Mouse (Mus musculus): ENCODE measurements at regions not wholly inside any gene's neighbourhood (a gene's known extent, or its start where the extent isn't known, plus 50 kb on each side); places are given as distances from the start of the nearest gene placed in this dataset.

- no peak for ATAC-seq
Observed at GRCm38 (mm10) chr8:10905761-10906160, 102.5 kb downstream of the Irs2 start.

GRCm38 (mm10) chr8:10903957-10904356 is 104.3 kb downstream of the Irs2 start:
- no peak for ATAC-seq

- ATAC-seq, result no peak
Observed at GRCm38 (mm10) chr8:10901954-10902353, 106.3 kb downstream of the Irs2 start.

GRCm38 (mm10) chr8:10901014-10901413 is 107.2 kb downstream of the Irs2 start:
- ATAC-seq, result no peak

GRCm38 (mm10) chr8:10899581-10900155 is 108.6 kb downstream of the Irs2 start:
- ATAC-seq, result no peak

- ATAC-seq, result no peak
Observed at GRCm38 (mm10) chr8:10898562-10899527, 109.4 kb downstream of the Irs2 start.

- ATAC-seq, result no peak
Observed at GRCm38 (mm10) chr8:10897573-10897972, 110.7 kb downstream of the Irs2 start.

GRCm38 (mm10) chr8:10895178-10895577 is 113.1 kb downstream of the Irs2 start:
- ATAC-seq, result no peak

- no peak for ATAC-seq
Observed at GRCm38 (mm10) chr8:10894306-10894705, 114.0 kb downstream of the Irs2 start.

GRCm38 (mm10) chr8:10893709-10894108 is 114.5 kb downstream of the Irs2 start:
- ATAC-seq, result no peak

- ATAC-seq, result no peak
Observed at GRCm38 (mm10) chr8:10891906-10892305, 116.4 kb downstream of the Irs2 start.

- ATAC-seq, result no peak
Observed at GRCm38 (mm10) chr8:10891440-10891839, 116.8 kb downstream of the Irs2 start.

- ATAC-seq, result no peak
Observed at GRCm38 (mm10) chr8:10885452-10885851, 122.8 kb downstream of the Irs2 start.

- no peak for ATAC-seq
Observed at GRCm38 (mm10) chr8:10883418-10883817, 124.8 kb downstream of the Irs2 start.

- no peak for ATAC-seq
Observed at GRCm38 (mm10) chr8:10882381-10882780, 125.9 kb downstream of the Irs2 start.

- ATAC-seq, result no peak
Observed at GRCm38 (mm10) chr8:10879883-10880282, 128.4 kb downstream of the Irs2 start.

GRCm38 (mm10) chr8:10879049-10879847 is 129.0 kb downstream of the Irs2 start:
- no peak for ATAC-seq

- ATAC-seq, result no peak
Observed at GRCm38 (mm10) chr8:10878371-10878770, 129.9 kb downstream of the Irs2 start.

GRCm38 (mm10) chr8:10875170-10875569 is 133.1 kb downstream of the Irs2 start:
- ATAC-seq, result no peak

GRCm38 (mm10) chr8:10871451-10871850 is 136.8 kb downstream of the Irs2 start:
- no peak for ATAC-seq

- no peak for ATAC-seq
Observed at GRCm38 (mm10) chr8:10870423-10871055, 137.7 kb downstream of the Irs2 start.

- ATAC-seq, result no peak
Observed at GRCm38 (mm10) chr8:10869866-10870265, 138.4 kb downstream of the Irs2 start.

All from activated CD4-positive, CD25-positive, alpha-beta regulatory T cell, adult 4 months (primary cell).